Mouse (Mus musculus) monocyte, adult 5-6 weeks (primary cell): Measurements from ENCODE around the gene Dhx29. TPM values are rescaled to one million over a fixed set of nuclear protein-coding genes. Genes with fewer than 3 reads are reported as not detected.

ENCODE experiments used
- total RNA-seq: library from RNA; stranded (forward); fragments of 200-1000, 200-491, 200-594 nt; gene quantifications from 3 replicates; pipeline ENCODE4 v1.2.3, GENCODE M21; 2017

Gene Dhx29
- total RNA-seq, 1 experiment from 2014 or later: 20.5 TPM

Other genes with a start within 250 kb of the Dhx29 start
- gene Plpp1, start 126.7 kb upstream of the Dhx29 start, total RNA-seq: 1.6 to 1.8 TPM in 2 of 3 replicates, not detected in the other
- gene Mtrex, start 56 bp upstream of the Dhx29 start, total RNA-seq: 61.4 to 92.9 TPM (median 83.6 TPM) in 3 replicates
- gene Ccno, start 60.3 kb downstream of the Dhx29 start, total RNA-seq: 0.48 to 1.8 TPM (median 0.49 TPM) in 3 replicates
- not detected in 3 replicates for gene Mcidas, start 66.4 kb downstream of the Dhx29 start, total RNA-seq
- 1.0 to 11.5 TPM (median 6.1 TPM) in 3 replicates for gene Cdc20b, start 107.7 kb downstream of the Dhx29 start, total RNA-seq
- gene Gpx8, start 119.0 kb downstream of the Dhx29 start, total RNA-seq: 8.4 to 18.8 TPM (median 16.9 TPM) in 3 replicates
- gene Gzma, start 173.5 kb downstream of the Dhx29 start, total RNA-seq: 4,041 to 9,842 TPM (median 4,610 TPM) in 3 replicates